Mouse (Mus musculus) kidney, postnatal 14 days (tissue): ENCODE measurements around the gene H2bfm.
A peak's percentile ranks its signal among the peaks of the same experiment; 100 is the strongest.
"Not testable (repeated sequence)": the region's sequence is repeated elsewhere in the genome, so short reads cannot be mapped to it uniquely, and the experiment has no call there.

Experiments
- DNase-seq: peaks from one replicate; pipeline ENCODE4 v3.0.0; 2022; ENCODE audit warnings: mixed read lengths

H2bfm gene

DNA sequence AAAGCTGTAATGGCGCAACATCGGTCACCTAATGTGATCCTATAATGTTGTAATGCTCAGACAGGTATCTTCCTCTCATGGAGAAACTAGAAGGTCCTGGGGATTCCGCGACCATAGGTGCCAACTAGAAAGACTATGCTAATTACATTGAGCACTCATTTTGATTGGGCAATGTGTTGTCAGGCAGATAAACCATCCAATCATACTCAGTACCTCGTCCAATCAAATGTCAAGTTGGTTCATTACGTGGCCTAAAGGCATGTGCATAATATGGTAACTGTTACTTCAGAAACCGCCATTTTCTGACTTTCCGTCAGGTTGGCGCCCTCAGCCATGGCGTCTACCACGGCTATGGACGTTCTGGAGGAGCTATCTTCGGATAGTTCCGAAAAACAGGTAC lies at the start of gene H2bfm:
Gene H2bfm (plus strand): TSS at position 295 of the 400 bp plus-strand sequence.
- DNase-seq, result no peak

DNA sequence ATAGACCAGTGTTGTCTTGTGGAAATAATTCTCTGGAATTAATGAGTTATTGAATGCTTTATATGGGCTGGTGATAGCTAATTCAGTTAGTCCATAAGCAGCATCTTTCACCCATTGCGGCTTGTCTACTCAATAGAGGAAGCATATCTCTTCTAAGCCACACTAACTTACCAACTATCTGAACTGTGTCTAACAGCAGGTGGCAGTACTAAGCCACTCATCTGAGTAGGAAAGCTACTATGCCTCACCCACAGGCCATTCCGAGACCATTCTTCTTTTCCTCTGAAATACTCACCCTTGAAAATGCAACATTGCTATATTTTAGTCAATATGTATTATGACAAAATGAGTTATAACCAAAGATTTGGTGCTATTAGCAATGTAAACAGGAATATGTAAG lies 31.4 kb upstream of the H2bfm start:
- peak; percentile 22 for DNase-seq

DNA sequence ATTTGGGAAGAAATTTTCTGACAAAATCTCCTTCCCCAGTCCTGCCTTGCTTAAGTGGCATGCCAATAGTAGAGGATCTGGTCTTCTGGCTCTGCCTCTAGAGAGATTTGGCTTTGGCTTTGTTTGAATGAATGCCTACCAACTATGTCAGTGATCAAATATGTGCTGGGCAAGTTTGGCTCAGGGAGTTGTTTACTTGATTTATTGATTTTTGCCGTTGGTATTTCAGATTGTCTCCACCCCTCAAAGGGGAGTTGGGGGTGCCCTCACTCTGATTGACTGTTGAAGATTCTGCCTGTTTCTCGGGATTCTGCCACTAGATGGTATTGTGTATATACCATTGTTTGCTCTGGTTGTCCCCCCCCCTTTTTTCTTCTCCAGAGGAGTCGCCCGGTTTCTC lies 22.8 kb upstream of the H2bfm start:
- no peak for DNase-seq

DNA sequence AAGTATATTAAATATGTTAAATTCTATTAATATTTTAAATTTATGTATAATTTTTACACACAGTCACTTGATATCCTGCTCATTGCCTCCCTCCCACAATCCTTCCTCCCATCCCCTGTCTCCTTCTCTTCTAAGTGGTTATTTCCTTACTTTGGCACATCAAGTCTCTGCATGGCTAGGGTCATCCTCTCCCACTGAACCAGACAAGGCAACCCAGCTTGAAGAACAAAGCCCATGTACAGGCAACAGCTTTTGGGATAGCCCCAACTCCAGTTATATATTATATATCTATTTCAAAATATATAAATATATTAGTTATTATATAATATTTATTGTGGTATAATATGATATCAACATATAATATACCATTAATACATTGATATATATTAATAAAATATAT lies 1.3 kb upstream of the H2bfm start:
- no peak for DNase-seq

DNA sequence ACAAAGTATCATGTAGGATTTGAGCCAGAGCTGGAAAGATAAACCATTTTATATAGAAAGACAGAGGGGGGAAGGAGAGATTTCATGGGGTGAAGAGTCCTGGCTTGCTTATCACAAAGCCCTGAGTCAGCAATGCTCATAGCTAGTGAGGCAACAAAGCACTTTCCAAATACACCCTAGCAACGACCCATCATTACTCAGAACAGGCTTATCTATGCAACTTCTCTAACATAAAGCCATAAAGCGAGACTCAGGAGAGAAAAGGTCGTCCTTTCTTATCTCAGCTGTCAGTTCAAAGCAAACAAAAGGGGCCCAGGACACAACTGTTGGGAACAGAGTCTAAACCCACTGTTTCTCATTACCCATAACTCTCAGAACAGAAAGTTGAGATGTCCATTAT lies 10.9 kb downstream of the H2bfm start:
- DNase-seq, result no peak

DNA sequence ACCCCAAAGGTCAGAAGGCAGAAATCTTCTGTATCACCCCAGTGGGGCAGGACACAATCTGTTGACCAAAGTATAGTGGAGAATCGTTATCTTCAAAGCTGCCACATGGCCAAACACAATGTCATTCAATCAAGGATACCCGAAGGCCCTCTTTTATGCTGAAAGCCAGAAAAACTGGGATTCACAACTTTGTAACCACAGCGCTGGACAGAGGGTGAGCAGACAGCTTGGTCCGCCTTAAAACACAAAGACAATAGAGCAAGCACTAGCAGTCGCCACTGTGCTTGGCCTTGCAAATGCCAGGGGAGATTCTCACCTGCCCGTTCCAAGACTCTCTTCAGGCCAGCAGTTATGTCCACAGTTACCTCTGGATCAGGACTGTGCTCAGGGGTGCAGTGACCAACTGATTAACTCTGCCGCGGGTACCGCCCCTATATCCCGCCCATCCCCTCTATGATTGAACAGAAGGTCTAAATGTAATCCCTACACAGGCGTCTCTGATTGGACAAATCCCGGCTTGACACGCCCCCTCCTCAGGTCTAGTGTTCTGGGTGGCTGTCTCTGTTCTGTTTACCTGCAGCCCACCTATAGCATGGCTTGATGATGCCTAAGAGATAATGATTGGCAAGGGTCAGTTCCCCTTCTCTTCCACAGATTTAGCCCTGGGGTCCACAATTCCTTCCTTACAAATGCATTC lies 30.6 kb downstream of the H2bfm start:
- DNase-seq, result peak; percentile 66

DNA sequence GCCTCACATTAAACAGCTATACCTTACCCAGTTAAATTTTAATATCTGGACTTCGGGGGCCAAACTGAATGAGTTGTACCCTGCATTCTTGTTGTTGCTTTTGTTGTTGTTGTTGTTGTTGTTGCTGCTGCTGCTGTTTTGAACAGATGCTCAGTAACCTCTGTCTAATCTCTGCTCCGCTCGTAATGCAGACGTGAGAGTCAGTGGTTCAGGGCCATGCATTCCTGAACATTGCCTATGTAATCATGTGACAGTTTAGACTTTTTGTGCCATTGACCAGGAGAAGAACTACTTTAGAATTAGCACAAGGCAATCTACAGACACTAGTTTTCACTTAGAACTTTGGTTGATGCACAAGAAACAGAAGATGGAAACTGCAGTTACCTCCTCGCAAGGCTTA lies 31.2 kb downstream of the H2bfm start:
- DNase-seq, result not testable (repeated sequence)

DNA sequence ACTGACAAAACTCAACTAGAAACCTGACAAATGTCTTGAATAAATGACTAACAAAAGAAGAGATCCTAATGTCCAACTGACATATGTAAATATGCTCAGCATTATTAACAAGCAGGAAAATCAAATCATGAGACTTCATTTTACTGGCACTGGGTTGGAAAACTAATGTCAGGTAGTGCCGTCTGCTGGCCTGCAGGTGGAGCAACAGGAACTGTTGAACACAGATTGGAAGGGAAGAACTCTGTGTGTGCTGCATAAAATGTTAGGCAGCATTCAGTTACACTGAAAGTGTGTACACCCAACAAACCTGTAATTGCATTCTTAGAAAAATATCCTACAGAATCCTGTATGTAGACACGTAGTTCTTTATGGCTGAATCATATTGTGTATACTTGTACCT lies 32.6 kb downstream of the H2bfm start:
- peak; percentile 4 for DNase-seq

DNA sequence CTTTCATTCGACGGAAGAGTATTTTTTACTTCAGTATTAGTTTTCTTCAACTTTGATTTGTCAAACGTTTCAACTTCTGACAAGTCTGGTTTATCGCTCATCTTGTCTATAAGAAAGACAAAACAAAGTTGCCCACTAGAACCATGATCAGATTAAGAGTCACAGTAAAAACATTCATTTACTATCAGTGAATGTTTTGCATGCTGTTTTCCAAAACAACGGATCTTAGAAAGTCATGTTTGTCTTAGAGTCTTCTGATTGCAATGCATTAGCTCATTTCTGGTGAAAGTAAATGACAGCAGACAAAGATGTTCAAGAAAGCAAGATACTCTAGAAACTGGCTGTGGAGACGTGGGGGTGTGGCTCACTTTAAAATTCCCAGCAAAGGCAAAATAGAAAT lies 48.3 kb downstream of the H2bfm start, which contains the start of gene Tmsb15b2:
Gene Tmsb15b2 (minus strand): TSS at position 101 of the 400 bp plus-strand sequence.
- not testable (repeated sequence) for DNase-seq

DNA sequence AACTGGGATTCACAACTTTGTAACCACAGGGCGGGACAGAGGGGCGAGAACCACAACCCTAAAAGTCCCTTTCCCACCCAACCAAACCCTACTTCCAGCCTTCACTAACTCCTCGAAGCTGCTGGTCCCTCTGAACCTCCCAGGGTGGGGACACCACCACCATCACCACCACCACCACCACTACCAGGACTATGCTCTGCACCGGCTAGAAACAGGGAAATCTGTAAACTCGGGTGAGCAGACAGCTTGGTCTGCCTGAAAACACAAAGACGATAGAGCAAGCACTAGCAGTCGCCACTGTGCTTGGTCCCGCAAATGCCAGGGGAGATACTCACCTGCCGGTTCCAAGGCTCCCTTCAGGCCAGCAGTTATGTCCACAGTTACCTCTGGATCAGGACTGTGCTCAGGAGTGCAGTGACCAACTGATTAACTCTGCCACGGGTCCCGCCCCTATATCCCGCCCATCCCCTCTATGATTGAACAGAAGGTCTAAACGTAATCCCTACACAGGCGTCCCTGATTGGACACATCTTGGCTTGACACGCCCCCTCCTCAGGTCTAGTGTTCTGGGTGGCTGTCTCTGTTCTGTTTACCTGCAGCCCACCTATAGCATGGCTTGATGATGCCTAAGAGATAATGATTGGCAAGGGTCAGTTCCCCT lies 49.4 kb downstream of the H2bfm start, which contains the start of the genes Tmsb15l and Tmsb15b1:
Gene Tmsb15l (minus strand): TSS at position 446 of the 661 bp plus-strand sequence.
Gene Tmsb15b1 (minus strand): TSS at position 451 of the 661 bp plus-strand sequence.
- peak; percentile 86 for DNase-seq
